Mouse (Mus musculus): Measurements from ENCODE around the gene Fthl17e. TPM values are rescaled to one million over a fixed set of nuclear protein-coding genes. Genes with fewer than 3 reads are reported as not detected.
"Not testable (repeated sequence)": the region's sequence is repeated elsewhere in the genome, so short reads cannot be mapped to it uniquely, and the experiment has no call there.

Fthl17e gene
- not detected in 2 replicates for polyA plus RNA-seq (2014; fragmentation: Nextera tagmentation; extraction: Ambion mirVana)

DNA sequence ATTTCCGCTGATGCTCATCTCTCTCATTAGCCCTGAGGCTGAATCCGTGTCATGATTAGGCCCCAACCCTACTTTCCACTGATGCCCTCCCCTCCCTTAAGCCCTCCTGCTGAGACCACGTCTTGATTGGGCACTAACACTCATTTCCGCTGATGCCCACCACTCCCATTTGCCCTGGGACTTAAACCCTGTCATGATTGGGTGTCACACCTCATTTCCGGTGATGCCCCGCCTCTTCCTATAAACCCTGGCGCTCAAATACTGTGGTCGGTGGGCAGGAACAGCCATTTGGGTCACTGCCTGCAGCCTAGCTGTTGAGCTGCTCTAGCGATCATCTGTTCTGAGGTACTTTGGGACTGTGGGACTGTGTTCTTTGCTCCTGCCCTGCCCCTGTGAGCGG lies at the start of gene Fthl17e:
TSS of gene Fthl17e (plus strand) at position 301 of the 400 bp plus-strand sequence.
- not testable (repeated sequence) for H3K27me3 ChIP-seq (ENCODE audit: control insufficient read depth, insufficient read depth, low read length); H3K4me3 ChIP-seq (ENCODE audit: low read length); H3K4me1 ChIP-seq (ENCODE audit: control insufficient read depth, insufficient read depth, low read length); H3K9me3 ChIP-seq (ENCODE audit: control insufficient read depth, low read length); ATAC-seq (ENCODE audit: low FRiP score, low TSS enrichment); H3K4me2 ChIP-seq (replicated peaks; ENCODE audit: low read depth, low read length); H3K9ac ChIP-seq (ENCODE audit: low read depth, low read length); H3K27ac ChIP-seq (ENCODE audit: low read depth, low read length); H3K36me3 ChIP-seq (ENCODE audit: control insufficient read depth, insufficient read depth, low read length)
- WGBS = 57% methylated on average over 1 of the region's 10 CpGs

DNA sequence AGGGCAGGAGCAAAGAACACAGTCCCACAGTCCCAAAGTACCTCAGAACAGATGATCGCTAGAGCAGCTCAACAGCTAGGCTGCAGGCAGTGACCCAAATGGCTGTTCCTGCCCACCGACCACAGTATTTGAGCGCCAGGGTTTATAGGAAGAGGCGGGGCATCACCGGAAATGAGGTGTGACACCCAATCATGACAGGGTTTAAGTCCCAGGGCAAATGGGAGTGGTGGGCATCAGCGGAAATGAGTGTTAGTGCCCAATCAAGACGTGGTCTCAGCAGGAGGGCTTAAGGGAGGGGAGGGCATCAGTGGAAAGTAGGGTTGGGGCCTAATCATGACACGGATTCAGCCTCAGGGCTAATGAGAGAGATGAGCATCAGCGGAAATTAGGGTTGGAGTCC lies 46.6 kb upstream of the Fthl17e start, which contains the start of gene Fthl17d:
TSS of gene Fthl17d (minus strand) at position 101 of the 400 bp plus-strand sequence.
- not testable (repeated sequence) for H3K4me2 ChIP-seq (replicated peaks; ENCODE audit: low read depth, low read length); ATAC-seq (ENCODE audit: low FRiP score, low TSS enrichment); H3K27me3 ChIP-seq (ENCODE audit: control insufficient read depth, insufficient read depth, low read length); H3K4me3 ChIP-seq (ENCODE audit: low read length); H3K27ac ChIP-seq (ENCODE audit: low read depth, low read length); H3K36me3 ChIP-seq (ENCODE audit: control insufficient read depth, insufficient read depth, low read length); H3K4me1 ChIP-seq (ENCODE audit: control insufficient read depth, insufficient read depth, low read length); H3K9ac ChIP-seq (ENCODE audit: low read depth, low read length); H3K9me3 ChIP-seq (ENCODE audit: control insufficient read depth, low read length)
- no CpG with 5 or more reads among the region's 9 CpGs for WGBS

DNA sequence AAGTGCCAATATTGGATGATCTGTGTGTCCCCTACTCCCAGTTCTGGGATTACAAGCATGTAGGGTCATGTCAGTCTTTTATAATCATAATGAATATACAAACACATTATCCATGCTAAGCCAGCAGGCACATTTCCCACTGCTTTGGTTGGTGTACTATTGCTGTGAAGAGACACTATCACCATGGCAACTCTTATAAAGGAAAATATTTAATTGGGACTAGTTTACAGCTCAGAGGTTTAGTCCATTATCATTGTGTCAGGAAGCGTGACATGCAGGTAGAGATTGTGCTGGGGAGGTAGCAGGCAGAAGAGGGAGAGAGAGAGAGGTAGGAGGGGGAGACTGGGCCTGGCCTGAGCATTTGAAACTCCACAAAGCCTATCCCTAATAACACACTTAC lies 17.2 kb upstream of the Fthl17e start:
- no peaks in the 10 kb centered on the region for H3K9me3 ChIP-seq (ENCODE audit: control insufficient read depth, low read length)
- WGBS = 72% methylated on average over 1 of the region's 1 CpGs
- no peaks in the 10 kb centered on the region for H3K27me3 ChIP-seq (ENCODE audit: control insufficient read depth, insufficient read depth, low read length)
- no peak overlapping the region for H3K27ac ChIP-seq (ENCODE audit: low read depth, low read length)
- H3K9ac ChIP-seq (ENCODE audit: low read depth, low read length) = no peak overlapping the region
- no peaks in the 10 kb centered on the region for H3K36me3 ChIP-seq (ENCODE audit: control insufficient read depth, insufficient read depth, low read length)
- ATAC-seq (ENCODE audit: low FRiP score, low TSS enrichment) = no peak
- no peaks in the 10 kb centered on the region for H3K4me1 ChIP-seq (ENCODE audit: control insufficient read depth, insufficient read depth, low read length)
- H3K4me3 ChIP-seq (ENCODE audit: low read length) = no peak overlapping the region
- H3K4me2 ChIP-seq (replicated peaks; ENCODE audit: low read depth, low read length) = no peak overlapping the region

DNA sequence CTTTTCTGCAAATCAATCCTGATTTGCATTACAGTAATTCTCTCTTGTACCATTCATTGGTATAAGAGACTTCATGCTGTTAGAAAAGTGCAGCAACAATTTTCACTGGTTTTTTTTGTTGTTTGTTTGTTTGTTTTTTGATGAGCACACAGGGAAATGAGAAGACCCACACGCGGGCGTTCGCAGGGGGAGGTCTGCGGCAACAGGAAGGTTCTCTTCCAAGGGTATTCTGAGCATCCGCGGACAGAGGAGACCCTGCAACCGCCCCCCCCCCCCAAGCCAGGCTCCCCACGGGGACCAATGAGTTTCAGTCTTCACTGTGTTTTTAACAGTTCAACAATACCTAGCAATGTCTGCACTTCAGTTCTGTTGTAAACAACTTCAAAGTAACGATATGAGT lies 13.8 kb upstream of the Fthl17e start:
- ATAC-seq (ENCODE audit: low FRiP score, low TSS enrichment) = no peak
- Histone ChIP-seq H3K27me3 (ENCODE audit: control insufficient read depth, insufficient read depth, low read length) (no peaks in the 10 kb centered on the region), H3K4me3 (ENCODE audit: low read length) (no peak overlapping the region), H3K9me3 (ENCODE audit: control insufficient read depth, low read length) (no peaks in the 10 kb centered on the region), H3K27ac (ENCODE audit: low read depth, low read length) (no peak overlapping the region), H3K4me1 (ENCODE audit: control insufficient read depth, insufficient read depth, low read length) (no peaks in the 10 kb centered on the region), H3K36me3 (ENCODE audit: control insufficient read depth, insufficient read depth, low read length) (no peaks in the 10 kb centered on the region), H3K9ac (ENCODE audit: low read depth, low read length) (no peak overlapping the region), H3K4me2 (replicated peaks; ENCODE audit: low read depth, low read length) (no peak overlapping the region)
- WGBS = 56% methylated on average over 10 of the region's 10 CpGs

DNA sequence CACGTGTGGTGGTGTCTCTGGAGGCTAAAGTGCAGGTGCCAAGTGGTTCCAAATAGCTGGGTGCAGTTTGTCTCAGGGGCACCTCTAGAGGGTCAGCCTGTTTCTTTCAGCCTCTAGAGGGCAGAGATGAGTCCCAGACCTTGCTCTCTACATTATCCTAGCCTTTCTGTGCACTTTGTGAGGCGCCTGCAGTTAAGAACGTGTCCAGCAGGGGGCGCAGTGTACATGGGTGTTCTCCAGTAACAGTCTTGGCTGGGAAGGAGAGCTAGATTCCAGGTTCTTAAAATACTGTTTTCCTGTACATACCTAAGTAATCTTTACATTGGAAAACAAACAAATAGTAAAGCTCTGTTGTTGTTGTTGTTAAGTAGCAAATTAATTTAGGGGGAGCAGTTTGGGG lies 8.3 kb downstream of the Fthl17e start:
- H3K4me2 ChIP-seq (replicated peaks; ENCODE audit: low read depth, low read length); H3K36me3 ChIP-seq (ENCODE audit: control insufficient read depth, insufficient read depth, low read length); ATAC-seq (ENCODE audit: low FRiP score, low TSS enrichment); H3K27me3 ChIP-seq (ENCODE audit: control insufficient read depth, insufficient read depth, low read length); H3K4me1 ChIP-seq (ENCODE audit: control insufficient read depth, insufficient read depth, low read length); H3K27ac ChIP-seq (ENCODE audit: low read depth, low read length); H3K9me3 ChIP-seq (ENCODE audit: control insufficient read depth, low read length); H3K9ac ChIP-seq (ENCODE audit: low read depth, low read length); H3K4me3 ChIP-seq (ENCODE audit: low read length): not testable (repeated sequence)
- WGBS = 38% methylated on average over 3 of the region's 4 CpGs

DNA sequence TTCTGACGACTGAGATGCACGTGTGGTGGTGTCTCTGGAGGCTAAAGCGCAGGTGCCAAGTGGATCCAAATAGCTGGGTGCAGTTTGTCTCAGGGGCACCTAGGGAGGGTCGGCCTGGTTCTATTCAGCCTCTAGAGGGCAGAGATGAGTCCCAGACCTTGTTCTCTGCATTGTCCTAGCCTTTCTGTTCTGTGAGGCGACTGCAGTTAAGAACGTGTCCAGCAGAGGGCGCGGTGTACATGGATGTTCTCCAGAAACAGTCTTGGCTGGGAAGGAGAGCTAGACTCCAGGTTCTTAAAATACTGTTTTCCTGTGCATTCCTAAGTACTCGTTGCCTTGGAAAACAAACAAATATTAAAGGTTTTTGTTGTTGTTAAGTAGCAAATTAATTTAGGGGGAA lies 27.7 kb downstream of the Fthl17e start:
- H3K27me3 ChIP-seq (ENCODE audit: control insufficient read depth, insufficient read depth, low read length); H3K9me3 ChIP-seq (ENCODE audit: control insufficient read depth, low read length); H3K4me3 ChIP-seq (ENCODE audit: low read length); H3K4me1 ChIP-seq (ENCODE audit: control insufficient read depth, insufficient read depth, low read length); ATAC-seq (ENCODE audit: low FRiP score, low TSS enrichment); H3K36me3 ChIP-seq (ENCODE audit: control insufficient read depth, insufficient read depth, low read length); H3K4me2 ChIP-seq (replicated peaks; ENCODE audit: low read depth, low read length); H3K9ac ChIP-seq (ENCODE audit: low read depth, low read length); H3K27ac ChIP-seq (ENCODE audit: low read depth, low read length): not testable (repeated sequence)
- WGBS = 21% methylated on average over 6 of the region's 9 CpGs

DNA sequence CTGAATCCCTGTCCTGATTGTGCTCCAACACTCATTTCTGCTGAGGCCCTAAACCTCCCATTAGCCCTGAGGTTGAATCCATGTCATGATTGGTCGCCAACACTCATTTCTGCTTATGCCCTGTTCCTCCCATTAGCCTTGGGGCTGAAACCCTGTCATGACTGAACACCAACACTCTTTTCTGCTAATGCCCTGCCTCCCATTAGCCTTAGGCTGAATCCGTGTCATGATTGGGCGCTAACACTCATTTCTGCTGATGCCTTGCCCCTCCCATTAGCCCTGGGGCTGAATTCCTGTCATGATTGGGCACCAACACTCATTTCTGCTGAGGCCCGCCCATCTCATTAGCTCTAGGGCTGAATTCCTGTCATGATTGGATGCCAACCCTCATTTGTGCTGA lies 28.8 kb downstream of the Fthl17e start:
- H3K27me3 ChIP-seq (ENCODE audit: control insufficient read depth, insufficient read depth, low read length) = no peaks in the 10 kb centered on the region
- H3K36me3 ChIP-seq (ENCODE audit: control insufficient read depth, insufficient read depth, low read length) = no peaks in the 10 kb centered on the region
- no peak overlapping the region for H3K27ac ChIP-seq (ENCODE audit: low read depth, low read length)
- H3K9ac ChIP-seq (ENCODE audit: low read depth, low read length) = no peak overlapping the region
- WGBS = 87% methylated on average over 4 of the region's 4 CpGs
- no peaks in the 10 kb centered on the region for H3K4me1 ChIP-seq (ENCODE audit: control insufficient read depth, insufficient read depth, low read length)
- H3K4me2 ChIP-seq (replicated peaks; ENCODE audit: low read depth, low read length) = no peak overlapping the region
- ATAC-seq (ENCODE audit: low FRiP score, low TSS enrichment) = no peak
- H3K4me3 ChIP-seq (ENCODE audit: low read length) = no peak overlapping the region
- H3K9me3 ChIP-seq (ENCODE audit: control insufficient read depth, low read length) = no peaks in the 10 kb centered on the region

DNA sequence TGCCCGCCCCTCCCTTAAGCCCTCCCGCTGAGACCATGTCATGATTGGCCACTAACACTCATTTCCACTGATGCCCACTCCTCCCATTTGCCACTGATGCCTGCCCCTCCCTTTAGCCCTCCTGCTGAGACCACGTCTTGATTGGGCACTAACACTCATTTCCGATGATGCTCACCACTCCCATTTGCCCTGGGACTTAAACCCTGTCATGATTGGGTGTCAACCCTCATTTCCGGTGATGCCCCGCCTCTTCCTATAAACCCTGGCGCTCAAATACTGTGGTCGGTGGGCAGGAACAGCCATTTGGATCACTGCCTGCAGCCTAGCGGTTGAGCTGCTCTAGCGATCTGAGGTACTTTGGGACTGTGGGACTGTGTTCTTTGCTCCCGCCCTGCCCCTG lies 29.4 kb downstream of the Fthl17e start, which contains the start of gene Fthl17f:
TSS of gene Fthl17f (plus strand) at position 301 of the 400 bp plus-strand sequence.
- H3K27me3 ChIP-seq (ENCODE audit: control insufficient read depth, insufficient read depth, low read length); H3K36me3 ChIP-seq (ENCODE audit: control insufficient read depth, insufficient read depth, low read length); H3K9ac ChIP-seq (ENCODE audit: low read depth, low read length); H3K27ac ChIP-seq (ENCODE audit: low read depth, low read length); H3K4me2 ChIP-seq (replicated peaks; ENCODE audit: low read depth, low read length); ATAC-seq (ENCODE audit: low FRiP score, low TSS enrichment); H3K4me1 ChIP-seq (ENCODE audit: control insufficient read depth, insufficient read depth, low read length); H3K9me3 ChIP-seq (ENCODE audit: control insufficient read depth, low read length); H3K4me3 ChIP-seq (ENCODE audit: low read length): not testable (repeated sequence)
- 86% methylated on average over 11 of the region's 11 CpGs for WGBS

DNA sequence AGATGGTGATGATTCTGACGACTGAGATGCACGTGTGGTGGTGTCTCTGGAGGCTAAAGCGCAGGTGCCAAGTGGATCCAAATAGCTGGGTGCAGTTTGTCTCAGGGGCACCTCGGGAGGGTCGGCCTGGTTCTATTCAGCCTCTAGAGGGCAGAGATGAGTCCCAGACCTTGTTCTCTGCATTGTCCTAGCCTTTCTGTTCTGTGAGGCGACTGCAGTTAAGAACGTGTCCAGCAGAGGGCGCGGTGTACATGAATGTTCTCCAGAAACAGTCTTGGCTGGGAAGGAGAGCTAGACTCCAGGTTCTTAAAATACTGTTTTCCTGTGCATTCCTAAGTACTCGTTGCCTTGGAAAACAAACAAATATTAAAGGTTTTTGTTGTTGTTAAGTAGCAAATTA lies 44.4 kb downstream of the Fthl17e start:
- H3K9ac ChIP-seq (ENCODE audit: low read depth, low read length); H3K4me1 ChIP-seq (ENCODE audit: control insufficient read depth, insufficient read depth, low read length); H3K4me3 ChIP-seq (ENCODE audit: low read length); H3K27me3 ChIP-seq (ENCODE audit: control insufficient read depth, insufficient read depth, low read length); H3K4me2 ChIP-seq (replicated peaks; ENCODE audit: low read depth, low read length); H3K9me3 ChIP-seq (ENCODE audit: control insufficient read depth, low read length); H3K27ac ChIP-seq (ENCODE audit: low read depth, low read length); H3K36me3 ChIP-seq (ENCODE audit: control insufficient read depth, insufficient read depth, low read length): not testable (repeated sequence)
- peak; percentile 66; the same call in 1 of the 2 replicates for ATAC-seq (ENCODE audit: low FRiP score, low TSS enrichment)
- WGBS = 14% methylated on average over 8 of the region's 10 CpGs
